Mouse (Mus musculus) 3T3-L1 (cell line): ENCODE measurements around the gene Gpr132.

ENCODE experiments used
- DNase-seq: peaks from one replicate; pipeline ENCODE4 v3.0.0-alpha.2; 2015; ENCODE audit warnings: low read depth, low spot score

Gene Gpr132

GRCm38 (mm10) chr12:112868178-112869087, at the start of gene Gpr132:
TSS of gene Gpr132 (minus strand) at chr12:112868228.
- DNase-seq = no peak

GRCm38 (mm10) chr12:112917486-112917885, 49.5 kb upstream of the Gpr132 start:
- DNase-seq = no peak

- no peak for DNase-seq
Measured at GRCm38 (mm10) chr12:112916698-112917400, 48.8 kb upstream of the Gpr132 start.

- DNase-seq = no peak
Measured at GRCm38 (mm10) chr12:112915587-112915986, 47.6 kb upstream of the Gpr132 start.

GRCm38 (mm10) chr12:112914527-112914926, 46.5 kb upstream of the Gpr132 start:
- no peak for DNase-seq

GRCm38 (mm10) chr12:112912951-112913745, 45.1 kb upstream of the Gpr132 start:
- no peak for DNase-seq

GRCm38 (mm10) chr12:112911701-112912100, 43.7 kb upstream of the Gpr132 start:
- DNase-seq = no peak

GRCm38 (mm10) chr12:112908991-112909390, 41.0 kb upstream of the Gpr132 start:
- DNase-seq = no peak

- no peak for DNase-seq
Measured at GRCm38 (mm10) chr12:112905001-112905400, 37.0 kb upstream of the Gpr132 start.

GRCm38 (mm10) chr12:112903941-112904340, 35.9 kb upstream of the Gpr132 start:
- no peak for DNase-seq

GRCm38 (mm10) chr12:112900641-112901040, 32.6 kb upstream of the Gpr132 start:
- no peak for DNase-seq

GRCm38 (mm10) chr12:112898960-112899359, 30.9 kb upstream of the Gpr132 start:
- DNase-seq = no peak

- no peak for DNase-seq
Measured at GRCm38 (mm10) chr12:112898351-112898750, 30.3 kb upstream of the Gpr132 start.

GRCm38 (mm10) chr12:112897522-112898212, 29.6 kb upstream of the Gpr132 start:
- DNase-seq = peak; percentile 69

- no peak for DNase-seq
Measured at GRCm38 (mm10) chr12:112894969-112895368, 26.9 kb upstream of the Gpr132 start.

GRCm38 (mm10) chr12:112894303-112894884, 26.4 kb upstream of the Gpr132 start:
- DNase-seq = no peak

- DNase-seq = no peak
Measured at GRCm38 (mm10) chr12:112885465-112885864, 17.4 kb upstream of the Gpr132 start.

GRCm38 (mm10) chr12:112881301-112881815, 13.3 kb upstream of the Gpr132 start:
- peak; percentile 18 for DNase-seq

- no peak for DNase-seq
Measured at GRCm38 (mm10) chr12:112880661-112881060, 12.6 kb upstream of the Gpr132 start.

- no peak for DNase-seq
Measured at GRCm38 (mm10) chr12:112879731-112880130, 11.7 kb upstream of the Gpr132 start.

GRCm38 (mm10) chr12:112877607-112878020, 9.6 kb upstream of the Gpr132 start:
- no peak for DNase-seq
